Mouse (Mus musculus) adrenal gland, adult 18-20 months (tissue): ENCODE measurements around the gene Pfdn5. TPM values are rescaled to one million over a fixed set of nuclear protein-coding genes. Genes with fewer than 3 reads are reported as not detected.
A peak's percentile ranks its signal among the peaks of the same experiment; 100 is the strongest.

Source experiments
- DNase-seq, 2 experiments: peaks; one replicate each; pipeline ENCODE4 v3.0.0; 2021 to 2022; ENCODE audit warnings: low spot score in 2 of 2
- total RNA-seq, 2 experiments: library from RNA; stranded (reverse); gene quantifications; 1 replicate in 1 of 2; 2 replicates in 1 of 2; pipeline ENCODE4 v1.2.3; 2021

Gene Pfdn5
- total RNA-seq, 2 experiments from 2014 or later = 443 to 458 TPM

- no peak for DNase-seq
Measured at GRCm38 (mm10) chr15:102366733-102367344, 40.9 kb downstream of the Pfdn5 start, which contains the start of gene Sp7. Gene Sp7, minus strand, starts transcription at chr15:102367182.

GRCm38 (mm10) chr15:102369972-102370371 is 44.1 kb downstream of the Pfdn5 start:
- no peak for DNase-seq

- DNase-seq = no peak
Measured at GRCm38 (mm10) chr15:102370727-102371126, 44.8 kb downstream of the Pfdn5 start.

- peak; percentile 57 to 65 for DNase-seq
Measured at GRCm38 (mm10) chr15:102376453-102377162, 50.7 kb downstream of the Pfdn5 start.

- DNase-seq = peak; percentile 81 to 91
Measured at GRCm38 (mm10) chr15:102377163-102377543, 51.2 kb downstream of the Pfdn5 start.

- peak; percentile 29 to 51 for DNase-seq
Measured at GRCm38 (mm10) chr15:102377810-102378262, 51.9 kb downstream of the Pfdn5 start.

Other genes with a start within 250 kb of the Pfdn5 start
- 10 to 100 TPM; 76.9 to 89.5 TPM for gene Tns2, start 225.7 kb upstream of the Pfdn5 start, total RNA-seq
- gene Spryd3, start 189.9 kb upstream of the Pfdn5 start, total RNA-seq = 10 to 100 TPM; 33.0 to 36.9 TPM
- 10 to 100 TPM; 45.1 to 66.2 TPM for gene Igfbp6, start 181.8 kb upstream of the Pfdn5 start, total RNA-seq
- gene Soat2, start 175.6 kb upstream of the Pfdn5 start, total RNA-seq = under 1 TPM; 0.26 to 0.56 TPM
- 10 to 100 TPM; 49.8 to 65.0 TPM for gene Zfp740, start 122.9 kb upstream of the Pfdn5 start, total RNA-seq
- gene Csad, start 121.4 kb upstream of the Pfdn5 start, total RNA-seq = 100 to 1,000 TPM in 1 of 2 experiments, 10 to 100 TPM in 1; 81.7 to 106 TPM
- 1 to 10 TPM; 4.1 to 7.4 TPM for gene Itgb7, start 94.2 kb upstream of the Pfdn5 start, total RNA-seq
- 10 to 100 TPM; 21.7 to 27.2 TPM for gene Rarg, start 68.6 kb upstream of the Pfdn5 start, total RNA-seq
- under 1 TPM in 1 of 2 experiments, not detected in 1; 0.13 TPM for gene Gm9918, start 55.6 kb upstream of the Pfdn5 start, total RNA-seq
- gene Mfsd5, start 46.7 kb upstream of the Pfdn5 start, total RNA-seq = 10 to 100 TPM; 32.6 to 35.2 TPM
- 1 to 10 TPM; 1.3 to 1.9 TPM for gene Espl1, start 29.9 kb upstream of the Pfdn5 start, total RNA-seq
- 10 to 100 TPM; 48.9 to 54.7 TPM for gene Myg1, start 5.6 kb downstream of the Pfdn5 start, total RNA-seq
- 10 to 100 TPM; 12.0 to 14.7 TPM for gene Aaas, start 24.7 kb downstream of the Pfdn5 start, total RNA-seq
- under 1 TPM in 1 of 2 experiments, not detected in 1; 0.10 TPM for gene Sp7, start 41.1 kb downstream of the Pfdn5 start, total RNA-seq
- 10 to 100 TPM; 61.1 to 62.1 TPM for gene Sp1, start 80.0 kb downstream of the Pfdn5 start, total RNA-seq
- gene Amhr2, start 119.3 kb downstream of the Pfdn5 start, total RNA-seq = 1 to 10 TPM; 1.5 to 2.0 TPM
- gene Prr13, start 132.9 kb downstream of the Pfdn5 start, total RNA-seq = 100 to 1,000 TPM in 1 of 2 experiments, 10 to 100 TPM in 1; 86.2 to 148 TPM
- 100 to 1,000 TPM; 628 to 756 TPM for gene Pcbp2, start 144.4 kb downstream of the Pfdn5 start, total RNA-seq
- not detected for gene Gm10337, start 177.6 kb downstream of the Pfdn5 start, total RNA-seq
- gene Map3k12, start 190.9 kb downstream of the Pfdn5 start, total RNA-seq = 1 to 10 TPM; 5.8 to 7.6 TPM
- 10 to 100 TPM; 35.5 to 36.1 TPM for gene Tarbp2, start 192.1 kb downstream of the Pfdn5 start, total RNA-seq
- gene Npff, start 198.8 kb downstream of the Pfdn5 start, total RNA-seq = 1 to 10 TPM; 1.8 to 1.9 TPM